Mouse (Mus musculus): Measurements from ENCODE around the gene Snx14.

- TF ChIP-seq CTCF (IDR thresholded peaks at IDR 0.05; ENCODE audit: extremely low read depth, insufficient read length, insufficient replicate concordance, low read depth, low read length) (no peak), POLR2A (IDR thresholded peaks at IDR 0.05; ENCODE audit: low read depth, low read length) (no peak)
These were observed 562 bp downstream of the Snx14 start for GRCm38 (mm10) chr9:88438237-88438554.
